Mouse (Mus musculus) olfactory bulb, adult 2 months (tissue): ENCODE measurements around the gene Casz1.

ENCODE experiments used
- CTCF ChIP-seq: fragments of 200-500 bp; IDR thresholded peaks from 2 replicates; pipeline ENCODE4 v1.5.1; 2012; ENCODE audit warnings: low read depth, mild to moderate bottlenecking, low read length, moderate library complexity; ENCODE audit not compliant: insufficient read depth
- POLR2A ChIP-seq: fragments of 200-500 bp; IDR thresholded peaks from 2 replicates; pipeline ENCODE4 v1.6.1; 2012; ENCODE audit warnings: mild to moderate bottlenecking, low read depth, low read length, moderate library complexity; ENCODE audit not compliant: insufficient read depth

GRCm38 (mm10) chr4:148923414-148923813 is 119.2 kb downstream of the Casz1 start:
- TF ChIP-seq CTCF (no peak), POLR2A (no peak)
